In the genomic region with DNA sequence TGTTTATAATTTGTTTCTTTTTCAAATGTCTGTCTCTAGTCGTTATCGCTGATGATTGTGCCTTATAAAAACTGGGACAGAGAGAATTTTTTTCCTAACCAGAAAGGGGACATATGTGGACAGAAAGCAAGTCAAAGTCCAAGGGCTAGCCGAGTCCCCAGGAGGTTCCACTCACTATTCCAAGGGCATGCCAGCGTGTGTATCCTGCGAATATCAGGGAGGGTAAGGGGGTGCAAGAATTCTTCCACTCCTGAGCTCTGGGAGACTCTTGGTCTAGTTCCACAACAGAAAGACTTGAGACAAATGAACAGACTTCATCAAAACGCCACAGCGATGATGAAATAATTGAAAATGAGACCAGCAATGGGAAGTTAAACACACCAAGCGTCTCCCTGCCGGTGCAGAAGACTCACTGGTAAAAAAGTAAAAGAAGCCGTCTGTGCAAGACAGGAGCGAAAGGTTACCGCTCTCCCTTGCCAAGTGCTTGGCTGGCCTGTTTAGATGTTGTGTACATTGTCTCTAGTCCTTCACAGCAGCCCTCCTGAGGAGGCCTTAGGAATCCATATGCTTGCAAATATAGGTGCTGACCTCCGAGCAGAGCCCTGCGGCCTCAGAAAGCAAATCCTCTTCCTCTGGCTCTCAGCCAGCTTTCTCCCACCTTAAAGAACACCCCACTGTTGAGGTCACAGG, we compare ENCODE assay signal across 17 mouse cellular contexts.
DNase-seq lines count a peak whose midpoint lies in the region; ATAC-seq lines count a peak whose summit lies in the region.
"Had no signal": no experiment of that assay in that cellular context is flagged by ENCODE, and none has a peak within 500 bp of the region (broad histone marks: within the 10 kb centered on the region; RNA-seq: fewer than 3 reads in every experiment).

No protein-coding gene starts in this region.

- H3K36me3 ChIP-seq in forebrain, embryonic 12.5 days (replicated peaks) = no peaks in the 10 kb centered on the region
- H3K36me3 ChIP-seq in forebrain, embryonic 13.5 days (ENCODE audit: poor library complexity, severe bottlenecking) = no peaks in the 10 kb centered on the region
- H3K36me3 ChIP-seq in midbrain, embryonic 11.5 days (ENCODE audit: control insufficient read depth, insufficient read depth, low read length) = no peaks in the 10 kb centered on the region
- H3K36me3 ChIP-seq in midbrain, embryonic 16.5 days (ENCODE audit: control insufficient read depth, insufficient read depth, low read length) = no peaks in the 10 kb centered on the region
- no peaks in the 10 kb centered on the region for H3K36me3 ChIP-seq in midbrain, embryonic 14.5 days (ENCODE audit: control insufficient read depth, insufficient read depth, low read length)
- H3K36me3 ChIP-seq: embryonic facial prominence, embryonic 13.5 days had no signal

- H3K4me1 ChIP-seq in forebrain, embryonic 12.5 days = peaks cover 58% of the 10 kb centered on the region
- H3K4me1 ChIP-seq in forebrain, embryonic 13.5 days = peaks cover 43% of the 10 kb centered on the region
- peaks cover 49% of the 10 kb centered on the region for H3K4me1 ChIP-seq in midbrain, embryonic 11.5 days (ENCODE audit: control insufficient read depth, insufficient read depth, low read length)
- peaks cover 22% of the 10 kb centered on the region; the same call in 1 of the 2 replicates for H3K4me1 ChIP-seq in midbrain, embryonic 16.5 days (ENCODE audit: control insufficient read depth, insufficient read depth, low read length)
- H3K4me1 ChIP-seq in midbrain, embryonic 14.5 days (ENCODE audit: control insufficient read depth, insufficient read depth, low read length) = peaks cover 46% of the 10 kb centered on the region

- peak overlapping the region; percentile 34; the same call in 1 of the 2 replicates for H3K4me2 ChIP-seq in forebrain, embryonic 12.5 days
- no peak overlapping the region for H3K4me2 ChIP-seq in forebrain, embryonic 13.5 days
- H3K4me2 ChIP-seq in midbrain, embryonic 11.5 days = peak overlapping the region; percentile 12; the same call in 1 of the 2 replicates
- H3K4me2 ChIP-seq in midbrain, embryonic 16.5 days (ENCODE audit: low read length) = no peak overlapping the region
- H3K4me2 ChIP-seq in midbrain, embryonic 14.5 days (ENCODE audit: low read length) = 0 out of 2 replicates have a peak overlapping the region, but pooled peaks have one; percentile 0
- H3K4me2 ChIP-seq: embryonic facial prominence, embryonic 13.5 days had no signal

- 11% methylated on average over 14 of the region's 14 CpGs for WGBS in forebrain, embryonic 12.5 days
- WGBS in forebrain, embryonic 13.5 days = 10% methylated on average over 14 of the region's 14 CpGs
- 10% methylated on average over 14 of the region's 14 CpGs for WGBS in midbrain, embryonic 11.5 days
- 10% methylated on average over 14 of the region's 14 CpGs for WGBS in midbrain, embryonic 16.5 days
- WGBS in midbrain, embryonic 14.5 days = 11% methylated on average over 14 of the region's 14 CpGs

- no peak overlapping the region for H3K9ac ChIP-seq in forebrain, embryonic 12.5 days
- no peak overlapping the region for H3K9ac ChIP-seq in forebrain, embryonic 13.5 days
- peak overlapping the region; percentile 34; the same call in 1 of the 2 replicates for H3K9ac ChIP-seq in midbrain, embryonic 11.5 days (ENCODE audit: low read length)
- no peak overlapping the region for H3K9ac ChIP-seq in midbrain, embryonic 16.5 days (ENCODE audit: low read depth, low read length)
- peak overlapping the region; percentile 16; the same call in 1 of the 2 replicates for H3K9ac ChIP-seq in midbrain, embryonic 14.5 days (replicated peaks; ENCODE audit: low read length)
- H3K9ac ChIP-seq: embryonic facial prominence, embryonic 13.5 days had no signal

- 0 out of 2 replicates have a peak, but pooled peaks cover 1% of the 10 kb centered on the region for H3K9me3 ChIP-seq in forebrain, embryonic 12.5 days
- no peaks in the 10 kb centered on the region for H3K9me3 ChIP-seq in forebrain, embryonic 13.5 days (replicated peaks)
- no peaks in the 10 kb centered on the region for H3K9me3 ChIP-seq in midbrain, embryonic 11.5 days (ENCODE audit: control insufficient read depth, low read length)
- no peaks in the 10 kb centered on the region for H3K9me3 ChIP-seq in midbrain, embryonic 16.5 days (replicated peaks; ENCODE audit: control insufficient read depth, low read length, poor library complexity, severe bottlenecking)
- H3K9me3 ChIP-seq in midbrain, embryonic 14.5 days (ENCODE audit: control insufficient read depth, low read length) = no peaks in the 10 kb centered on the region
- H3K9me3 ChIP-seq: embryonic facial prominence, embryonic 13.5 days had no signal

- ATAC-seq in forebrain, embryonic 12.5 days (ENCODE audit: low FRiP score) = no peak
- ATAC-seq in forebrain, embryonic 13.5 days = no peak
- no peak for ATAC-seq in midbrain, embryonic 11.5 days (ENCODE audit: low FRiP score)
- no peak for ATAC-seq in midbrain, embryonic 16.5 days
- ATAC-seq in midbrain, embryonic 14.5 days (ENCODE audit: low FRiP score, low TSS enrichment) = no peak
- no peak for ATAC-seq in activated CD4-positive, CD25-positive, alpha-beta regulatory T cell, adult 4 months

- H3K4me3 ChIP-seq in forebrain, embryonic 12.5 days (replicated peaks) = no peak overlapping the region
- no peak overlapping the region for H3K4me3 ChIP-seq in forebrain, embryonic 13.5 days
- no peak overlapping the region for H3K4me3 ChIP-seq in midbrain, embryonic 11.5 days (ENCODE audit: low read depth, low read length)
- H3K4me3 ChIP-seq in midbrain, embryonic 16.5 days (ENCODE audit: low read depth, low read length) = no peak overlapping the region
- no peak overlapping the region for H3K4me3 ChIP-seq in midbrain, embryonic 14.5 days (replicated peaks; ENCODE audit: low read depth, low read length)
- H3K4me3 ChIP-seq: embryonic facial prominence, embryonic 13.5 days; myocyte had no signal

- peak overlapping the region; percentile 67 for H3K27ac ChIP-seq in forebrain, embryonic 12.5 days
- no peak overlapping the region for H3K27ac ChIP-seq in forebrain, embryonic 13.5 days
- H3K27ac ChIP-seq in midbrain, embryonic 11.5 days (ENCODE audit: low read depth, low read length) = peak overlapping the region; percentile 52
- H3K27ac ChIP-seq in midbrain, embryonic 16.5 days (ENCODE audit: low read length) = no peak overlapping the region
- H3K27ac ChIP-seq in midbrain, embryonic 14.5 days (replicated peaks; ENCODE audit: low read depth, low read length) = peak overlapping the region; percentile 23; the same call in 1 of the 2 replicates
- H3K27ac ChIP-seq: embryonic facial prominence, embryonic 13.5 days; macrophage had no signal

- peak; percentile 94 for DNase-seq in midbrain, embryonic 11.5 days (ENCODE audit: low spot score, missing footprints)
- DNase-seq in midbrain, embryonic 14.5 days = peak; percentile 44
- no peak for DNase-seq in cerebellum, postnatal 36 days
- no peak for DNase-seq in Muller cell, postnatal 12 days (ENCODE audit: inconsistent ontology term)
- DNase-seq: adrenal gland, postnatal 25 days; cerebellum, adult 18-20 months; heart, adult 18-20 months; heart, postnatal 14 days; kidney, adult 11 months; right cerebral cortex, postnatal 14 days had no signal

- no peaks in the 10 kb centered on the region for H3K27me3 ChIP-seq in forebrain, embryonic 12.5 days
- H3K27me3 ChIP-seq in forebrain, embryonic 13.5 days = no peaks in the 10 kb centered on the region
- no peaks in the 10 kb centered on the region for H3K27me3 ChIP-seq in midbrain, embryonic 11.5 days (ENCODE audit: control insufficient read depth, insufficient read depth, low read length)
- no peaks in the 10 kb centered on the region for H3K27me3 ChIP-seq in midbrain, embryonic 16.5 days (ENCODE audit: control insufficient read depth, insufficient read depth, low read depth, low read length)
- no peaks in the 10 kb centered on the region for H3K27me3 ChIP-seq in midbrain, embryonic 14.5 days (ENCODE audit: control insufficient read depth, insufficient read depth, low read length)

Comparison
In these comparisons a context has a peak if more than half of its experiments do, and no peak if none do; other contexts are left out.
1. H3K27ac ChIP-seq: peak in forebrain, embryonic 12.5 days (single experiment), midbrain, embryonic 11.5 days (single experiment) and midbrain, embryonic 14.5 days (single experiment); none in forebrain, embryonic 13.5 days (single experiment) and midbrain, embryonic 16.5 days (single experiment).
2. H3K4me2 ChIP-seq: peak in forebrain, embryonic 12.5 days (single experiment), midbrain, embryonic 11.5 days (single experiment) and midbrain, embryonic 14.5 days (single experiment); none in forebrain, embryonic 13.5 days (single experiment) and midbrain, embryonic 16.5 days (single experiment).
3. H3K9ac ChIP-seq: peak in midbrain, embryonic 11.5 days (single experiment) and midbrain, embryonic 14.5 days (single experiment); none in forebrain, embryonic 12.5 days (single experiment), forebrain, embryonic 13.5 days (single experiment) and midbrain, embryonic 16.5 days (single experiment).
4. DNase-seq: peak in midbrain, embryonic 11.5 days (single experiment) and midbrain, embryonic 14.5 days (single experiment); none in cerebellum, postnatal 36 days (0 of 2) and Muller cell, postnatal 12 days (single experiment).